Mouse (Mus musculus) heart, adult 2 months (tissue): ENCODE results near the gene Tbxa2r.

Experiments
- CTCF ChIP-seq: fragments of 200-600 bp; IDR thresholded peaks from 2 replicates; pipeline ENCODE4 v1.8.1; 2022; ENCODE audit warnings: antibody characterized with exemption, mild to moderate bottlenecking, moderate library complexity
- EP300 ChIP-seq: fragments of 200-500 bp; IDR thresholded peaks from 2 replicates; pipeline ENCODE4 v1.6.1; 2011; ENCODE audit warnings: low read depth, low read length, control low read depth; ENCODE audit not compliant: insufficient read depth
- POLR2A ChIP-seq: fragments of 200-500 bp; IDR thresholded peaks from 2 replicates; pipeline ENCODE4 v1.6.1; 2011; ENCODE audit warnings: mild to moderate bottlenecking, low read depth, low read length, control low read depth; ENCODE audit not compliant: insufficient read depth

- TF ChIP-seq CTCF (no peak), POLR2A (no peak), EP300 (no peak)
Measured at GRCm38 (mm10) chr10:81377362-81377664, 48.8 kb downstream of the Tbxa2r start.
